In the genomic region with DNA sequence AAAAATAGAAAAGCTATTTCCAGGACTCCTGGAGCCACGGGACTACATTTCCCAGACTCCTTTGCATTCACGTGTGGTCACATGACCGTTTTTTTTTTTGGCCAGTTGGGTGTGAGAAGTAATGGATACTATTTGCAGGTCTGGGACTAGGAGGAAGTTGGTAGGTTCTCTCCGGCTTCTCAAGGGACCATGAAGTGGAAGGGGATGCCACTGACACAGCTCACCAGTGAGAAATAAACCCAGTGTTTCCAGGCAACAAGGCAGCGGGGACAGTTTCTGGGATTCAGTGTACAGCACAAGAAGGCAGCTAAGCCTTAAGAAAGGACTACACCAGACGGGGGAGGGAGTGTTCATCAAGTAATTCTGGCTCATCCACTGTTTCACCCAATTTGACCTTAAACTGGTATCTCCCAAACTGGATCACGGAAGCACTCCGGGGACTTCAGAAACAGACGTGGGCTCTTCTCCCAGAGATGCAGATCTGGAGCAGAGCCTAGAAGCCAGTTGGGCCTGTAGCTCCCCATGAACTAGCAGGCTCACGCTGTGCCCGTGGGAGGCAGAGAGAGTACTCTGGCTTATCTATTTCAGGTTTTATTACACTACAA, we compare ENCODE assay signal across 10 mouse cellular contexts. TPM values are rescaled to one million over a fixed set of nuclear protein-coding genes. Genes with fewer than 3 reads are reported as not detected.
DNase-seq lines count a peak whose midpoint lies in the region; ATAC-seq and TF ChIP-seq lines count a peak whose summit lies in the region.
"Had no signal": no experiment of that assay in that cellular context is flagged by ENCODE, and none has a peak within 500 bp of the region (broad histone marks: within the 10 kb centered on the region; RNA-seq: fewer than 3 reads in every experiment).

No protein-coding gene starts in this region.

- peak; percentile 18 to 30 for DNase-seq in heart, adult 2 months
- DNase-seq in heart, embryonic 10.5 days (ENCODE audit: low spot score) = no peak
- DNase-seq in R1 (ENCODE audit: low read depth, low spot score) = peak; percentile 78
- DNase-seq in heart, postnatal 10 days = peak; percentile 23 to 40
- DNase-seq in ovary, postnatal 10 days (ENCODE audit: low spot score) = no peak
- DNase-seq in thymus, postnatal 36 days = no peak

- H3K36me3 ChIP-seq in heart, adult 2 months (ENCODE audit: control insufficient read depth, insufficient read depth, low read length) = no peaks in the 10 kb centered on the region
- 0 out of 2 replicates have a peak, but pooled peaks cover 5% of the 10 kb centered on the region for H3K36me3 ChIP-seq in heart, embryonic 10.5 days
- H3K36me3 ChIP-seq in midbrain, embryonic 13.5 days = peaks cover 66% of the 10 kb centered on the region
- H3K36me3 ChIP-seq: limb, embryonic 13.5 days had no signal

- H3K79me2 ChIP-seq in heart, adult 2 months (replicated peaks; ENCODE audit: control insufficient read depth, insufficient read depth, low read length) = no peaks in the 10 kb centered on the region

- intact Hi-C loops in heart, adult 2 months (cut with DNase I) = no loop called here
- intact Hi-C loops in heart, postnatal 10 days (cut with DNase I) = no loop called here

- H3K27me3 ChIP-seq in heart, adult 2 months (ENCODE audit: control insufficient read depth, insufficient read depth, low read length) = no peaks in the 10 kb centered on the region
- H3K27me3 ChIP-seq in heart, embryonic 10.5 days (ENCODE audit: insufficient read depth, poor library complexity, severe bottlenecking) = no peaks in the 10 kb centered on the region
- H3K27me3 ChIP-seq in midbrain, embryonic 13.5 days = no peaks in the 10 kb centered on the region
- H3K27me3 ChIP-seq: limb, embryonic 13.5 days had no signal

- no peak overlapping the region for H3K9ac ChIP-seq in heart, adult 2 months (ENCODE audit: low read depth, low read length)
- H3K9ac ChIP-seq in midbrain, embryonic 13.5 days (replicated peaks) = no peak overlapping the region
- H3K9ac ChIP-seq: limb, embryonic 13.5 days had no signal

- WGBS in heart, adult 2 months = 47% methylated on average over 11 of the region's 11 CpGs
- 63% methylated on average over 11 of the region's 11 CpGs for WGBS in heart, embryonic 10.5 days
- 79% methylated on average over 11 of the region's 11 CpGs for WGBS in midbrain, embryonic 13.5 days

- ATAC-seq in megakaryocyte progenitor cell, adult 5-6 weeks (replicated peaks; ENCODE audit: poor library complexity) = 0 out of 2 replicates have a peak, but pooled peaks have one; percentile 20
- no peak for ATAC-seq in midbrain, embryonic 13.5 days

- no peaks in the 10 kb centered on the region for H3K9me3 ChIP-seq in heart, embryonic 10.5 days
- no peaks in the 10 kb centered on the region for H3K9me3 ChIP-seq in midbrain, embryonic 13.5 days
- H3K9me3 ChIP-seq: limb, embryonic 13.5 days had no signal

- H3K4me2 ChIP-seq in midbrain, embryonic 13.5 days (replicated peaks) = no peak overlapping the region
- H3K4me2 ChIP-seq: limb, embryonic 13.5 days had no signal

- no peak overlapping the region for H3K27ac ChIP-seq in heart, adult 2 months
- H3K27ac ChIP-seq in heart, embryonic 10.5 days = no peak overlapping the region
- no peak overlapping the region for H3K27ac ChIP-seq in midbrain, embryonic 13.5 days
- H3K27ac ChIP-seq: limb, embryonic 13.5 days had no signal

- no peak overlapping the region for H3K4me3 ChIP-seq in heart, adult 2 months
- no peak overlapping the region for H3K4me3 ChIP-seq in heart, embryonic 10.5 days
- no peak overlapping the region for H3K4me3 ChIP-seq in midbrain, embryonic 13.5 days (replicated peaks)
- H3K4me3 ChIP-seq: limb, embryonic 13.5 days had no signal

- TF ChIP-seq CTCF in heart, adult 2 months (IDR thresholded peaks at IDR 0.05) = no peak

- peaks cover 2% of the 10 kb centered on the region for H3K4me1 ChIP-seq in heart, adult 2 months (ENCODE audit: control insufficient read depth, insufficient read depth, low read length)
- peaks cover 6% of the 10 kb centered on the region; the same call in 1 of the 2 replicates for H3K4me1 ChIP-seq in heart, embryonic 10.5 days
- H3K4me1 ChIP-seq in midbrain, embryonic 13.5 days (replicated peaks) = no peaks in the 10 kb centered on the region
- H3K4me1 ChIP-seq: limb, embryonic 13.5 days had no signal

- no peak for TF ChIP-seq EP300 in heart, adult 2 months (IDR thresholded peaks at IDR 0.05; ENCODE audit: insufficient read depth, low read depth, low read length)

- no peak for TF ChIP-seq POLR2A in heart, adult 2 months (IDR thresholded peaks at IDR 0.05; ENCODE audit: insufficient read depth, low read depth, low read length)

RNA-seq across cellular contexts. Expression of gene Sgsm1, which starts 39.3 kb away (rescaled TPM):
- 1 to 10 TPM in 1 of 2 experiments, under 1 TPM in 1; 0.52 to 1.2 TPM for total RNA-seq in heart, adult 2 months (2021)
- polyA plus RNA-seq in heart, adult 2 months (2012; rRNA removed) = 0.43 and 0.67 TPM in 2 replicates
- 6.5 and 6.7 TPM in 2 replicates for polyA plus RNA-seq in heart, embryonic 10.5 days (2016; fragmentation: Nextera tagmentation; extraction: Ambion mirVana)
- total RNA-seq in heart, postnatal 10 days (2021) = 1 to 10 TPM in 1 of 2 experiments, under 1 TPM in 1; 0.74 to 1.1 TPM
- 0.67 TPM in 1 of 2 replicates, not detected in the other for total RNA-seq in megakaryocyte progenitor cell, adult 5-6 weeks (2015)
- not detected in 2 replicates for total RNA-seq in megakaryocyte progenitor cell, adult 5-6 weeks (2017)
- polyA plus RNA-seq in midbrain, embryonic 13.5 days (2015; fragmentation: Nextera tagmentation; extraction: Ambion mirVana) = 17.2 and 17.4 TPM in 2 replicates

RNA-seq across cellular contexts. Expression of gene Tmem211, which starts 44.6 kb away (rescaled TPM):
- total RNA-seq in heart, adult 2 months (2021) = not detected
- not detected in 2 replicates for polyA plus RNA-seq in heart, adult 2 months (2012; rRNA removed)
- not detected in 2 replicates for polyA plus RNA-seq in heart, embryonic 10.5 days (2016; fragmentation: Nextera tagmentation; extraction: Ambion mirVana)
- total RNA-seq in heart, postnatal 10 days (2021) = not detected
- not detected in 2 replicates for total RNA-seq in megakaryocyte progenitor cell, adult 5-6 weeks (2015)
- not detected in 2 replicates for total RNA-seq in megakaryocyte progenitor cell, adult 5-6 weeks (2017)
- not detected in 2 replicates for polyA plus RNA-seq in midbrain, embryonic 13.5 days (2015; fragmentation: Nextera tagmentation; extraction: Ambion mirVana)
- polyA plus RNA-seq: limb, embryonic 13.5 days; neural tube, embryonic 11.5 days had no signal

RNA-seq across cellular contexts. Expression of gene 2900026A02Rik, which starts 50.3 kb away (rescaled TPM):
- 10 to 100 TPM; 19.2 to 21.4 TPM for total RNA-seq in heart, adult 2 months (2021)
- polyA plus RNA-seq in heart, adult 2 months (2012; rRNA removed) = 18.0 and 24.5 TPM in 2 replicates
- polyA plus RNA-seq in heart, embryonic 10.5 days (2016; fragmentation: Nextera tagmentation; extraction: Ambion mirVana) = 10.2 and 14.7 TPM in 2 replicates
- 10 to 100 TPM; 46.9 to 51.4 TPM for total RNA-seq in heart, postnatal 10 days (2021)
- total RNA-seq in megakaryocyte progenitor cell, adult 5-6 weeks (2015) = 1.6 and 2.7 TPM in 2 replicates
- total RNA-seq in megakaryocyte progenitor cell, adult 5-6 weeks (2017) = 1.3 and 2.0 TPM in 2 replicates
- 2.4 and 2.7 TPM in 2 replicates for polyA plus RNA-seq in midbrain, embryonic 13.5 days (2015; fragmentation: Nextera tagmentation; extraction: Ambion mirVana)

Comparison
In these comparisons a context has a peak if more than half of its experiments do, and no peak if none do; other contexts are left out.
1. DNase-seq: peak in heart, adult 2 months (2 of 2), R1 (single experiment) and heart, postnatal 10 days (2 of 2); none in heart, embryonic 10.5 days (single experiment), ovary, postnatal 10 days (single experiment) and thymus, postnatal 36 days (0 of 2).
2. RNA of gene 2900026A02Rik, which starts 50.3 kb away (total RNA-seq): 46.9 to 51.4 TPM in heart, postnatal 10 days and 19.2 to 21.4 TPM in heart, adult 2 months; 1.3 to 2.7 TPM in megakaryocyte progenitor cell, adult 5-6 weeks; every median in the first group is over 4 times any median in the second.